Mouse (Mus musculus) adrenal gland, adult 8-10 months (tissue): ENCODE measurements around the gene Dynlt1c. TPM values are rescaled to one million over a fixed set of nuclear protein-coding genes. Genes with fewer than 3 reads are reported as not detected.
"Not testable (repeated sequence)": the region's sequence is repeated elsewhere in the genome, so short reads cannot be mapped to it uniquely, and the experiment has no call there.

Source experiments
- DNase-seq: peaks from one replicate; pipeline ENCODE4 v3.0.0; 2022
- total RNA-seq, 4 experiments: library from RNA; stranded (reverse); gene quantifications; 2 replicates each; pipeline ENCODE4 v1.2.4; 2022

Dynlt1c gene
- 10 to 100 TPM in 3 of 4 experiments, 1 to 10 TPM in 1; 5.6 to 23.8 (median 12.6) TPM for total RNA-seq

DNA sequence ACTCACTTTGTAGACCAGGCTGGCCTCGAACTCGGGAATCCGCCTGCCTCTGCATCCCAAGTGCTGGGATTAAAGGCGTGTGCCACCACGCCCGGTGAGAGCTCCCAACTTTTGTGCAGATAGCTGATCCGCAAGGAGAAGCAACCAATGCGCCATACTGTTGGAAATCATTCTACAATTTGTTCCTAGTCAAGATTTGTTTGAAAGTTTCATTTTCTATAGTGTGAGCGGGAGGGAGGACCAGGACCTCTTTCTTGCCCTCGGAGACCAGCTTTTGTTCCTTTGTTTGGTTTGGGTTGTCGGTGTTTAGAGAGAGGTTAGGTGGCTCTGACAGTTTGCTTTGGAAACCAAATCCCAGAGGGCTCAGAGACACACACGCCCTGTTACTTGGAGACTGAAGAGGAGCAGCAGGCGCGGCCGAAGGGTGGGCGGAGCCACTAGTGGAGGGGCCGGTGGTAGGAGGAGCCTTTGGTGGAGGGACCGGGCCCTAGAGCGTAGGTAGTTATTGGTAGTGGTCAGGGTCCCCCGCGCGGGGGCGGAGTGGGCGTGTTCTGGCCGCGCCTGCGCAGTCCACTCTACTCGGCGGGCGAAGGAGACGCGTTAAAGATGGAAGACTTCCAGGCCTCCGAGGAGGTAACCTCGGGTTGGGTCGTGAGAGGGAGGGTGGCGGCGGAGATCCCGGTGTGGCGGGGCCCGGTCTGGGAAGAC lies at the start of gene Dynlt1c:
Gene Dynlt1c, plus strand, starts transcription at position 468 of the 708 bp plus-strand sequence.
- peak; percentile 82 for DNase-seq

DNA sequence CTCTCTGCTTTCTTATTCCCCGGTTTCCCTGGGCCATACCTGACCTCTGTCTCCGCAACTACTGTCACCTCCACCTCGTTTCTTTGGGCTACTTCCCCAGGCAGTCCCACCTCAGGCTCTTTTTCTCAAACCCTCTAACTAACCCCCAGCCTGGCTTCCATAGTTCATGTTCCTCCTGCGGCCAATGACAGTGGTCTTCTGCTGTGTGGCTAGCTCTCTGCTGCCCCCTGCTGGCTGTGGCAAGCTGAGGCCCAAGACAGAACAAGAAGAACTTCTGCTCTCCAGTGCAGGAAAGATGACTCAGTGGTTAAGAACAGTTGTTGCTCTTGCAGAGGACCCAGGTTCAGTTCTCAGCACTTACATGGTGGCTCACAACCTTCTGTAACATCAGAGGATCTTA lies 47.7 kb upstream of the Dynlt1c start:
- not testable (repeated sequence) for DNase-seq

DNA sequence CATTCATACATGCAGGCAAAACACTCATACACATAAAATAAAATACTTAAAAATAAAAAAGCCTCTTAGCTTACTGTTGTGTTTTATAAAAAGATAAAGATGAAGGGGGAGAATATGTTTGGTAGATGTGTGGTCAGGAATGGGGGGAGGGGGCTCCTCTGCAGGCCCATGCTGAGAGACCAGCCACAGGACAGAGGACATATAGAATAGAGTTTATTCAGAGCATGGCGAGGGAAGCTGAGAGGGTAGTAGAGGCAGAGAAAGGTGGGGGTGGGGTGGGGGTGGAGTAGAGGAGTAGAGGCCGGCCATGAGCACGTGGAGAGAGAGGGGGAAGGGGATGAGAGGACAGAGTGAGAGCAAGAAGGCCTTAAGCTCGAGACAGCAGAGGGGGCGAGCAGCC lies 47.2 kb upstream of the Dynlt1c start:
- DNase-seq: not testable (repeated sequence)

DNA sequence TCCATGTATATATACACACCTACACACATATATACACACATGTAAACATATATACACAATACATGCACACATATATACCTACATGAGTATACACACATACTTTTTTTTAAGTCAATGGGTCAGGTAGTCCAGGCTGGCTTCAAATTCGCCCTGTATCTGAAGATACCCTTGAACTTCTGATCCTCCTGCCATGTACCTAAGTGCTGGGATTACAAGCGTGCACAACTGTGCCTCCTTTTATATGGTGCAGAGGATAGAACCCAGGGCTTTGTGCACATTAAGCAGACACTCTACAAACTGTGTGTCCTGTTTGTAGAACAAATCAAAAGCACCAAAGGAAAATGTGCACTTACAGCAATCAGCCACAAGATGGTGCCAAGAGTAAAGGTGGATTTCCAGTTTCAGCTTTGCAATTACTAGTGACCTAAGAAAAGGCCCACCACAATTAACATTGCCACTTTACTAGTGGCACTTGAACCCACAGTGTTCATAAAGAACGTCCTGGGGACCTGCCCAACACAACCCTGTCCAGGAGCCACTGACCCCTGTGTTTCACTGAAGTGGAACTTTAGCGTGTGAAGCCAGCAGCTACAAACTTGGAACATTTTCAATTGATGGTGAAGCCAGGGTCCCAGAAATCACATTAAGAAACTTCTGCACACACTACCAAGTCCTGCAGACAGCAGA lies 41.9 kb upstream of the Dynlt1c start:
- not testable (repeated sequence) for DNase-seq

DNA sequence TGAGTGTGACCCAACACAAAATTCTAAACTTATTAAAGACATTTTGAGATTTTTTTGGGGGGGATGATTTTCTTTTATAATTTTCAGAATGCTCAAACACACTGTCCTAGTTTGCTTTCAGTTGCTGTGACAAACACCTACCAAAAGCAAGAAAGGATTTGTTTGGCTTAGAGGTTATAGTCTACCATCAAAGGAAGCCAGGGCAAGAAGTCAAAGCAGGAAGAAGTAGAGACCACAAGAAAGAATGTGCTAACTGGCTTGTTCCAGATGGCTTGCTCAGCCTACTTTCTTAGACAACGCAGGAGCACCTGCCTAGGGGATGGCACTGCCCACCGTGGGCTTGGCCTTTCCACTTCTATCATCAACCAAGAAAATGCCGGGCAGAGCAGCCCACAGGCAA lies 36.6 kb upstream of the Dynlt1c start:
- not testable (repeated sequence) for DNase-seq

DNA sequence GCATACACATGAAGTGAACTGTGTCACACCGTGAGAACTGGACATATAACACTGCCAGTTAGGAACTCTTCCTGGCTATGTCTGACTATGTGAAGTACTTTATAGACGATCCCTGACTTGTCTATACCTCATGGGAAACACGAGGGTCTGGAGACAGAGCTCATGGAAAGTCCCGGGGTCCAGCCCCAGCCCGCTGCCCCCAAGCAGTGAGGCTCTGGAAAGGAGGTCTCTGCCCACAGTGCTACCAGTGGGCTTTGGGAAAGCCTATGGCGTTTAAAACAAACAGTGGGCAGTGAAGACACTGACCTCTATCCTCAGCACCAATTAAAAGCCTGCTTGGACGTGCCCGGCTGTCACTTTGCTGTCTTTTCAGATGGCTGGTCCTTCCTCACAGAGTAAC lies 33.6 kb upstream of the Dynlt1c start:
- DNase-seq: not testable (repeated sequence)

DNA sequence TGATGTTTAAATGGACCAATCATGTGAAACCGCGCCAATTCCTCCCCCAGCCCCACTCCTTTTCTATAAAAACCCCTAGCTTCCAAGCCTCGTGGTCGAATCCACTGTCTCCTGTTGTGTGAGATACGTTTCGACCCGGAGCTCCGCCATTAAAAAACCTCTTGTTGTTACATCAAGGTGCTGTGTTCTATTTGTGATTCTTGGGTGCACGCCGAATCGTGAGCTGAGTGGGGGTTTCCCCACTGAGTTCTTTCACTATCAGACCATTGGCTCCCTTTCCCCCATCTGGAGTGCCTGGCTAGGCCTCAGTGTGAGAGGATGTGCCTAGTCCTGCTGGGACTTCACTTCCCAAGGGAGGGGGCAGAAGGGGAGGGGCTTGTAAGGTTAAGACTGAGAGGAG lies 30.2 kb upstream of the Dynlt1c start:
- DNase-seq: not testable (repeated sequence)

DNA sequence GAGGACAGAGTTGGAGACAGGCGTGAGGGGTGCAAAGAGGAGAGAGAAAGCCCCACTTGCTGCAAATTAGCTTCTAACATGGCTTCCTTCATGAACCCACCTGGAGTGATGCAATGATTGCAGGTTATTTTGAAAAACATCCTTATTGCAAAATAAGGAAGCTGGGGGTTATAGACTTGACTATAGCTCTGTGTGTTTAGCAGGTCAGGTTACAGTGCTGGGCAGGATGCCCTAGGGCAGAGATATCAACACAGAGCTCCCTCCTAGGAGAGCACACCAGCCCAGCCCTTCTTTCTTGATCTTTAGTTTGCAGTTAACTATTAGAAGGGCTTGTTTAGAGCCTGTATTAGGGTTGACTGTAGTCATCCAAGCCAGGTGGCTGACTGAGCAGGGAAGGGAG lies 29.3 kb upstream of the Dynlt1c start:
- not testable (repeated sequence) for DNase-seq

DNA sequence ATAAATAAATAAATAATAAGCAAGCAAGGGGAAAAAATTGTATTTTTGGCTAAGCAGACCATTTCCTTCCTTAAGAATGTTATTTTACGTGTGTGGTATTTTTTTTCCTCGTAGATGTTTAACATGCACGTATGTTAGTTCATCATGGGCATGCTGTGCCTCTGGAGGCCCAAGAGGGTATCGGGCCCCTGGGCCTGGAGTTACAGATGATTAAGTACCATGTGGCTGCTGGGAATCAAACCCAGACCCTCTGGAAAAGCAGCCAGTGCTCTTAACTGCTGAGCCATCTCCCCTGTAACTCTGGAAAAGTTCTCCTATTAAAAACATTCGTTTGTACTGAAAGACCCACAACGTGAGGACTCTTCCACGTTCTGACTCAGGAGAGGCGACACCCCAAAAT lies 26.1 kb upstream of the Dynlt1c start:
- not testable (repeated sequence) for DNase-seq

DNA sequence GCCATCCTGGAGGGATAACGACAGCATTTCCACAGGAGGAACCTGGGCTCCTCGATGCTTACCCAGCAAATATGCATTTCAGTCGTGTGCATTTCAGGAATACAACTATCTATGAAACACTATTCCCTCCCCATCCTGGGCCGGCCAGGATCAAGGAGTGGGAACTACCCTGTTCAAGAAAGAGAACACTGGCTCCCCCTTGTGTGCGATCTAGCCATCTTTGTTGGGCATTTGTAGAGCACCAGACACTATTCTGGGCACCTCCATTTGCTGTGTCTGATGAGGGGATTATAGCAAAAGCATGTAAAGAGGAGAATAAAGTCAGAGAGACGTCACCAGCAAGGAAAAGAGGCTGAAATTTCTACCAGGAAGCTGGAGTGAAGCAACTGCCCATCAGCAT lies 12.8 kb upstream of the Dynlt1c start:
- DNase-seq: not testable (repeated sequence)

DNA sequence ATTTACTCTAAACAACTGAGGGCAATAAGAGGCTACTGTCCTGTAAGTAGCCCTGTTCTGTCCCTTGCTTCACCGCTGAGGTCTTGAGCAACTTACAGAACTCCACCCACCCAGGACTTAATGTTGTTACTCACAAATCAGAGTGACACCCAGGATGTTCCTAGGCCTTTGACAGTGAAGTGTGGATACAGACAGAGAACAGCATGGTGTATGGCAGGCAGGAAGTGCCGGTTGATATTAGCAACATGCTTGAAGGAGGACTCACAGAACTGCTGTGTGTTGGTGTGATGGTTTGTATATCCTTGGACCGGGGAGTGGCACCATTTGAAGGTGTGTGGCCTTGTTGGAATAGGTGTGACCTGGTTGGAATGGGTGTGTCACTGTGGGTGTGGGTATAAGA lies 9.4 kb upstream of the Dynlt1c start:
- not testable (repeated sequence) for DNase-seq

DNA sequence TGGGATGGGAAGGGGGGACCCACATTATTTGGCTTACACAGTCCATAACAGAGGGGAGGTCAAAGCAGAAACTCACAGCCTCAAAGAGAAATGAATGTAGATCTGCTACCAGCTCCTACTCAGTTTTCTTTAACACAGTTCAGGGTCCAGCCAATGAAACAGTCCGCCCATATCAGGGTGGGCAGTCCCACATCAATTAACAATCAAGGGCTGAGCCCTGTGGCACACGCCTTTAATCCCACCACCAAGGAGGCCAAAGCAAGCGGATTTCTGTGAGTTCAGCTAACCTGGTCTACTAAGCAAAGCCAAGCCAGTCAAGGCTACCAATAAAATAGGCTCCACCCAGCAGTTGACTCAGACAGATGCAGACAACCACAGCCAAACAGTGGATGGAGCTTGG lies 7.6 kb upstream of the Dynlt1c start:
- DNase-seq: not testable (repeated sequence)

DNA sequence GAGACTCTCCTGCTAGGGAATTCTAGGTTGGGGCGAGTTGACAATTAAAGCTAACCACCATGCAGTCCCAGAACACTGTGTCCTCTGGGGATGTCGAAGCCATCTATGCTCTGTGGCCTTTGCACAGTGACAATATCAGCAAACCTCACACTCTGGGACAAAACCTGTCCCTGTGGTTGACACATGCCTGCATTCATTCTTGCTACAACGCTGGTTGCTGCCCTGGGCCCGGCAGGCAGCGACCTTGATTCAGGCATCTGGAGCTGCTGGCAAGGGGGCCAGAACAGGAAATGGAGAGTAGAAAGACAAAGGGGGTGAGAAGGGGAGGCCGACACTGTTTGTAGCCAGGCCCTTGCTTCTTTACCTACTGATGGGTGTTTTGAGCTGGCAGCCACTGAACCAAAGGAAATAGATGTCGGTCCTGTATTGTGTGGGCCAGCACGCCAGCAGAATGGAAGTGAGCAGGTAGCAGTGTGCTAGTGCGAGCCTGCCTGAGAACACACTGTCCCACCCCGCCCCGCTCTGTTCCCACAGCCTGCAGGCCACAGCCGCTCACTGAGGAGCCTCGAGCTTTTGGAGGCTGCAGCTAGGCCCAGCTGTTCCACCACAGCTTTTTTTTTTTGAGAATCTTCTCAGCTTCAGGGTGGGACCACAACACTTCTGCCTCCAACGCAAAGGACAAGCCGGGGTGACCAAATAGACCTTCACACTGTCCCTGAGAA lies 5.5 kb upstream of the Dynlt1c start:
- peak; percentile 20 for DNase-seq

DNA sequence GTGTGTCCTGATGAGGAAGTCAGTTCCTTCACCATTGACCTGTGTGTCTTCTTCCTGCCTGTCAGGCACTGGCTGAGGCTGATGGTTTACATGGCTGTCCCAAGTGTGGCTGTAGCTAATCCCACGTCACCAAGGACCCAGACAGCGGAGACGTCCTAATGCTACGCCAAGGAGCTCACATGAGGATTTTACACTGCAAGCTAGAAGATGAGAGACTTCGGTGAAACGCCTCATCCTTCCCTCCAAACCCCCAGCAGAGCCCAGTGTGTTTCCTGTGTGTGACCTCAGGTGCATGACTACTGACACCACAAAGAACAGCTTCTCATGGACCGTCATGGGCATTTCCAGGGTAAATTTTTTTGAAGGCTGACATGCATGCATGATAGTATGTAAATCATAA lies 3.1 kb upstream of the Dynlt1c start:
- not testable (repeated sequence) for DNase-seq

DNA sequence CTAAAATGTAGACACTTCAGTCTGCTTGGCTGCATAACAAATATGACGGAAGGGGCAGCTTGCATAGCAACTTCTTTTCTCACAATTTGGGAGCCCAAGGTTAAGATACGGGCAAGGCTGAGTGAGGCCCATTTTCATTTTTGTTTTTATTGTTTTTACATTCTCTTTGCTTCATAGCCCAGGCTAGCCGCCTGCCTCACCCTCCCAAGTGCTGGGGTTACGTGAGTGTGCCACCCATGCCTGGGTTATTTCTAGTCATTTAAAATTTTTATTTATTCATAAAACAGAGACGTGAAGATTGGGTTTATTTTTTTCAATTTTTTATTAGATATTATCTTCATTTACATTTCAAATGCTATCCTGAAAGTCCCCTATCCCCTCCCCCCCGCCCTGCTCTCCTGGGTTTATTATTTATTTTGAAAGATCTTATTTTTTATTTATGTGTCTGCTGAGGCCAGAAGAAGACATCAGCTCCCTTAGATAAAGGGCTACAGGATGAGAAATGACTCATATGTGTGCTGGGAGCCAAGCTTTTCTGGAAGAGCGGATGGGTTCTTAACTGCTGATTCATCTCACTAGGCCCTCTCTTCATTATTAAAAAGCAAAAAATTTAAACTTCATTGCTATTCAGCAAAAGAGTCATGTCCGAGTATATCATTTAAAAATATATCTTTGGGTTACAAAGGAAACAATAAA lies 1.1 kb upstream of the Dynlt1c start:
- peak; percentile 54 for DNase-seq

DNA sequence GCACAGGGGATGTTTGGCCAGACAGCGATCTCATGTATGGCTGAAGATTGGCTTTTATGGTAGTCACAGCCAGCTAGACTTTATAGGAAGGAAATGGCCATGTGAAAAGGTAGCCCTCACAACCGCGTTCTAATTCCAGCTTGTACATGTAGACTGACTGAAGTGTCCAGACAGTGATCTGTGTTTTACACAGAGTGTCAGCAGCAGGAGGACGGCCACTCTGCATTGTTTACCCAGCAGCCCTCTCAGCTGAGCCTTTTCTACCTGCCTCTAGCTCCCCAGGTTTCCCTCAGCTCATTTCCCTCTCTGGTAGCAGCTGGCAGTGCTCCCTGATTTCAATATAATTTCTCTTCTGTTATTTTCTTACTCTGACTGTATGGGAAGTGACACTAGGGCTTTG lies 734 bp downstream of the Dynlt1c start:
- DNase-seq: not testable (repeated sequence)

DNA sequence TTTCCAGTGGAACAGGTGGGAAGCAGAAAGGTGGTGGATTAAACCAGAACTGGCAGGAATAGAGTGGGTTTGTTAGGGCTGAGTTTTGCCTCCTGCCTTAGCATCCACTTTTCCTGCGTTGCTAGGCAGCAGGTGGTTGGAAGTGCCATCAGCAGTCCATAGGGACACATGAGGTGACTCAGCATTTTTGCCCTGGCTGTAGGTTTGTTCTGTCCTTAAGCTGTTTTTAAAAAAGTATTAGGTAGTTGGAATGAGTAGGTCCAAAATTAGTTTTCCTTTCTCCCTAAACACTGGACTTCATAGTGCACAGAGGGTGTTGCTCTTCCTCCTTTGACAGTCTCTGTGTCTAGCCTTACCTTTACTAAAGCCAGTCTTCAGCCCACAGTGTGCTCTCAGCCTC lies 3.9 kb downstream of the Dynlt1c start:
- DNase-seq: not testable (repeated sequence)

DNA sequence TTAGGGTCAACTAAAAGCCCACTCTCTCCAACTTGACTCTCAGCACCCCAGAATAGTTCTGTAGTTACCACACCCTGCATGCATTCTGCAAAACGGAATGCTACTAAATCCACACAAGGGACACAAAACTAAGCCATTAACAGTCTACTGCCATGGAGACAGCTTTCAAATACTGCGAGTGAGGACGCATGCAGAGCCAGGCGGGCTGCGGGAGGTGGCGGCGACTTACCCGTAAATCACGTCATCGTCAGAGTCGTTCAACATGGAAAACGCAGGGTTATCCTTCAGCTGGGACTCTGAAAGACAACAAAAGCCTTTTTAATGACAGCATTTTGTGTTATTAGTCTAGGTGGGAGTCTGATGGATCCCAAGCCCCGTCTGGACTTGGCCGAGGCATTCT lies 12.1 kb downstream of the Dynlt1c start:
- DNase-seq: not testable (repeated sequence)

DNA sequence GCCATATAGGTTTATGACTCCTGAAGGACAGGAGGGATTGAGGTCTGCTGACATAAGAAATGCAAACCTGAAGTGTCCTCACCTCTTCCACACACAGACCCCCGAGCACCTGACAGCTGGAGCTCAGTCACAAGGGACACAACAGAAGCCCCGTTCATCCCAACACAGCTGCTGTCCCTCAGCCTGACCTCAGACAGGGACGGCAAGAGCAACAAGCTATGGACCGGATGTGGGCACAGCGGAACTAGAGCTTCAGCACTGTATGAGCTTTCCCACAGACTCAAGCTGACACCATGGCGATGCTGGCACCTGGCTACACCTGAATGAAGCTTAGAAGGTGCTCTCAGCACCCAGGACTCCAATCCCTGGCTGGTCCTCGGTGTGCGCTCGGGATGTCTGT lies 12.8 kb downstream of the Dynlt1c start:
- DNase-seq: not testable (repeated sequence)

DNA sequence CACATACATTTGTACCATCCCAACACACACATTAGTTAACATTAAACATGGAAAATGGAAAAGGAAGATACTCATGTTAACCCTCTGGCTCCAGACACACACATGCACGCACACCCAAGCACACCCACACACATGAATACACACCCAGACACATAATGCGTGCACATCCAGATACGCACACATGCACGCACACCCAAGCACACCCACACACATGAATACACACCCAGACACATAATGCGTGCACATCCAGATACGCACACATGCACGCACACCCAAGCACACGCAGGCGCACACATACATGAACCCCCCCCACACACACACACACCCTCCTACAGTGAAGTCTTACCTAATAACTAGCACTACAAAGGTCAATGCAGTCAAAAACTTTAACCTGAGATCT lies 15.3 kb downstream of the Dynlt1c start:
- not testable (repeated sequence) for DNase-seq

DNA sequence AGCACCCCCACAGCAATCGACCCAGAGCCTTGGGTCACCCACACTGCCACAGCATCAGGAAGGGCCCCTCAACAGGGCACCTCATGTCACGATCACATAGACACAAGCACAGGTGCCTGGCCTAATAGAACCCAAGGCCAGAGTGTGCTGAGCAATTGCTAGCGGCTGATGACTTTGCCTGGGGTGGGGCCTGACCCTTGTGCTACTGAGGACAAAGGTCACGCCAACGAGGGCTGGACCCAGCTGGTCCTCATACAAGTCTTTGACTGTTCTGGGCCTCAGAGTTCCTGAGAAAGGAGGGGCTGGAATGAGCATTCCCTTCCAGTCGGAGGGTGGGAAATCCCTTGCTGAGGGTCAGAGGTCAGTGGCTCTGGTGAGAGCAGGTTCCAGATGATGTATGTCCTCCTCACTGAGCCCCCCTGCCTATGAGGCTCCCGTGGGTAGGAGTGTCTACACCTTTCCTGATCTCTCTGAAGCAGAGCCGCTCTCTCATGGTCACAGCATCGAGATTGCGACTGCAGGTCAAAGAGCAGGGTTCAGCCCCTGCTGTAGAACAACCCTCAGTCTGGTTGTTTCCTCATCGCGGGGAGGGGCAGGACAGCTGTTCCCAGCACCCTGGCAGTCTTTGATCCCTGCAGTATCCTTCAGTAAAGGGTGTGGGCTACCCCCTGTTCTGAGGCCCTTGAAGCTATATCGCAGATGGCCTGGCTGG lies 16.4 kb downstream of the Dynlt1c start:
- DNase-seq: not testable (repeated sequence)

DNA sequence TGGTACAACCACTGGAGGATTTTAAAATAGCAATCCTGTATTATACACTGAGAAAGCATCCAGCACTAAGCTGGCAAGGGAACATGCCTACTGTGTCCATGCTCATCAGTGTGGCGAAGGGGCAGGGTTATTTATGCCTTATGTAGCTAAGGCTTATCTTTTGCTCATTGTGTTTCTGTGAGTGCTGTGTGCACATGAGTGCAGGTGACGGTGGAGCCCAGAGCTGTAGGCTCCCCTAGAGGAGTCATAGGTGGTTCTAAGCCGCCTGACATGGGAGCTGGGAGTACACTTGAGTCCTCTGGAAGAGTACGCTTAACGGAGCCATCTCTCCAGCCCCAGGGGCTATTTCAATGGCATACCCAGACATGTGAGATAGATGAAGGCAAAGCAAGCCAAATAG lies 17.8 kb downstream of the Dynlt1c start:
- not testable (repeated sequence) for DNase-seq
